Mouse (Mus musculus): Measurements from ENCODE around the gene Cd5.

The Cd5 gene

DNA sequence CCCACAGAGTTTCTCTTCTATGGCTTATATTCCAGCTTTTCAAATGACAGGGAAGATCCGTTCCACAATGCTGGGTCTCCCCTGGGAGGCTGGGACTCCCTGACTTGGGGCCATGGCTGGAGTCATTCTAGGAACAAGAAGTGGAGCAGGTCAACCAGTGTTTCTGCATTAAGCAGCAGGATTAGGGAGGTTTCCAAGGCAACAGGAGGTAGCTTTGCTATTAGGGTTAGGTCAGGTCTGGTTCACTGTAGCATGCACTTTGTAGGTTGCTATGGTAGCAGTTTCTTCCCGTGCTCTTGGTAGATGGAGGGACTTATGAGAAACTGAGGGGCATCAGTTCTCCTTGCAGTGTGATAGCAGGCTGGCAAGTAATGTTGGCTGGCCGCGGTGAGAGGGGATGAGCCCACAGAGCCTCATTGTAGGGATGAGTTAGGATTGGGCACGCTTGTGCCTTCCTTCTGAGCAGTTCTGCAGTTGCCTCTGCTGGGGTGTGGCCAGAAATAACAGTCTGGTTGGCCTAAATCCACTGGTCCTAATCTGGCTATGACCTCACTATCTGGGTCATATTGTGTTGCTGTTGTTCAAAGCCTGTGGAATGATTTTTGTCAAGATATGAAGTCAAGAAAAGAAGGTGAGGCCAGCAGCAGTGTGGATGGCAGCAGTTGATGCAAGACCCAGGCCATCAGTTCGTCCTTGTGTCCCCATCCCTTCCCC lies 37.6 kb downstream of the Cd5 start:
- DNase-seq = peak; percentile 75

DNA sequence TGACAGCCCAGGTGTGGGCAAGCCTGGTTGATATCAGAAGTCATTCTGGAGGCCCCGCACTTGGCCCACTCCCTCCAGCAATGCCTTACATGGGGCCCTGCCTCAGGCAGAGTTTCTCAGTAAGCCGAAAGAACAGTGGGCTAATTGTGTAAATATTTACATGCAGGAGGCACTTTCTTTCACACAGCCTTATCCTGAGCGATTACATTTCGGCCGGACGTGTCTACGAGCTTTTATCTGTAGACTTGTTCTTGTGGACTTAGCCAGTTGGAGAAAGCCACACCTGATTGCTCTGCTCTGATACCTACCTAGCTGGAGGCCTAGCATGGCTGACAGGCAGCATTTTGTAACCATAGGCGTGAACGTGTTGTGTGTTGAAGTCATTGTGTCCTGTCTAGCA lies 39.0 kb downstream of the Cd5 start:
- no peak for DNase-seq

DNA sequence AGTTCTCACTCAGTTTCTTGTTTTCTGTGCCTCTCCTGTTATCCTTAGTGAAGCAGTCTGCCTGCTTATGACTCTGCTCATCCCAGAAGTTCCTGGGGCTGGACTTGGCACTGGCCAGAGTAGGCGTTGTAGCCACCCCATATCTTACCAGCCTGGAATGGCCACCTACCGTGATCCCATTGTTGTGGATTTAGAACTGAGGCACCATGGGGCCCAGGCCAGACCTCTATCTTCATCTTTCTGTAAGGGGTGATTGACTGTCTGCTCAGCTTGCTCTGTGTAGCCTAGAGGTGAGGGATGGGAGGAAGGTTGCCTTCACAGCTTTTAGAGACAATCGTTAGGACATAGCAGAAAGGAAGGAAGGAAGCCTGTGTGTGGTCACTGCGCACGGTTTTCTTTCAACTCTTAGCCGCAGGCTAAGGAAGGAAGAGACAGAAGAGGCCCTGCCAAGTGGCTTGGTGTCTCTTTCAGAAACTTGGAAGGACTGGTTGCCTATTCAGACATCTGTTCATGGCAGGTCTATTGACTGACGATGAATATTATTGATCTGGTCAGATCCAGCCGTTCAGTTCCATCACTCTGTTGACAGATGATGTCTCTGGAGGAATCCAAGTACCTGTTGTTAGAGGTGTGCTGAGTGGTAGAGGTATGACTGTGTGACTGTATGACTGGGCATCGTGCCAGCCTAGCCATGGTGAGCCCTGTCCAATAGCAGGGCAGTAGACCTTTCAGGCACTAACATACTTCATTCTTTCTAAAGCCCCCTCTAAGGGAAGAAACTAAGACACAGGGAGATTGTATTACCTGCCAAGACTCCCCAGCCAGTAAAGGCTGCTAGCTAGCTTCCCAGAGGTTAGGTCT lies 40.4 kb downstream of the Cd5 start:
- no peak for DNase-seq

DNA sequence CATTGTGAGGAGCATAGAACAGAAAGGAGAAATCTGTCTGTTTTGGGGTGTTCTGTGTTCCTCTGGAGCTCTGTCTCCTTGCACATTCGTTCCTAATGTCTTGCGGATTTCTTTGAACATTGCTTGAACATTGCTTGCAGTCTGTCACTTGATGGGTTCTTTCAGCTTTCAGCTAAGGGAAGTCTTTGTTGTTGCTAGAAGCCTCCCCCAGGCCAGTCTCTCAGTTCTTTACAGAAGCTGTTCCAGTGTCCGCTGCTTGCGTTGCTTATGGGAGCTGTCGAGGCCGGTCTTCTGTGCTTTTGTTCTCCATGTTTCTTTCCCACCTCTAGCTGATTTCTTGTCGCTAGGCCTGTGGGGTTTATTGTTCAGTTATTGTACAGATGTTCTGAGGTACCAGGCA lies 43.0 kb downstream of the Cd5 start:
- DNase-seq = no peak

DNA sequence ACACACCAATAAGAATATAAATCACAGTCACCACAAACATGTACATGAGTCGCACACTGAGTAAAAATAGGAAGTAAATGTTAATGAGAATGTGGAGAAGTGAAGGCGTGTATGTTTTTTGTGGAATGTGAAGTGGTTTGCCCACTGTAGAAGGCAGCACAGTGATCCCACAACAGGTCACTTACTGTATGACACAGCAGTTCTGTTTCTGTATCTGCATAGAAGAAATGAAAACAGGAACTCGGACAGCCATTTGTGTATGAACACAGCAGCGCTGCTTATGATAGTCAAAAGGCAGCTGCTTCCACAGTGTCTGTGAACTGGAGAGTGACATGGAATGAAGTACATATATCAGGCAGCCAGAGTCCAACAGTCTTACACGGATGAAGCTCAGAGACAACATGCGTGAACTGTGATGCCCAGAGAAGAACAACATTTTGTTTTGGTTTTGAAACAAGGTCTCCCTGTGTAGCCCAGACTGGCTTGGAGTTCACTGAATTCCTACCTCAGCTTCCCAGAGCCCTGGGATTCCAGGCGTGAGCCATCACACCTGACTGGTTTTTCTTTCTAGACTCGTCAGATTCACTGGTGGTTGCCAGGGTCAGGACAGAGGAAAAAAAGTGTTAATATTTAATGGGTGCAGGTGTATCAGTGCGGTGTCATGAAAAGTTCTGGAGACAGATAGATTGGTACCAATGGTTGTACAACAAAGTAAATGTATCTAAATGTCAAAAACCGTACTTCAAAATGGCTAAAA lies 44.7 kb downstream of the Cd5 start:
- no peak for DNase-seq

DNA sequence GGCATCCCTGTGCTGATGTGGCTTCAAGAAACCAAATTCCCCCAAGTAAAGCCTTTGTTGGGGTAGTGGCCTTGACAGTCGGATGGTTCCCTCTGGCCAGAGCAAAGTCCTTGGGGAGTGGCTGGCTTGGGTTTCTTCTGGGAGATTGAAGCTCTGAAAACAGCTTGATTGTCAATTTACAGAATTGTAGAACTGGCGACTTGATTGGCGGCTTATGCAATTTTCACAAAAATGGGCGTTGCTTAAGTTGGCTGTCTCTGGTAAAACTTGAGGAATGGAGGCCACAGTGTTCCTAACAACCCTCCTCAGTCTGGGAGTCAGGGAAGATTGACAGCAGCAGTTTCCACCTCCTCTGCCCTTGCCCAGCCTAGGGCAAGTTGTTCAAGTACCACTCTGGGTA lies 46.4 kb downstream of the Cd5 start:
- DNase-seq = peak; percentile 12

DNA sequence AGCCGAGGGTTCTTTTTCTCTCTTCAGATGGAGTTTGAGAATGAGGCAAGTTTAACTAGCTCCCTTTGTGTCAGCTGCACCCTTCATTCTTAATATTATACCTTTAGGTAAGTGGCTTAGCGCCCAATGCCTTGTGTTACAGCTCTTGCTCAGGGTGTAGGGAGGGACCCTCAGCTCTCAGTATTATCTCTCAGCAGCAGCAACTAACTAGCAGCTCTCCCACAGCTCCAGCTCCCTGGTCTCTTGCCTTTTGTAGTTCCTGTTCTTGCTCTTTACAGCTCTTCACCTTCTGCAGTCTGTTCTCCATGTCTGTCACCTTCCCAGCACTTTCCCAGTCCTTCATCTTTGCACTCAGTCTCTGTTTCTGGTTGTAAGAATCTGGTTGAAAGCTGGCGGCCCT lies 47.1 kb downstream of the Cd5 start:
- peak; percentile 10 for DNase-seq

DNA sequence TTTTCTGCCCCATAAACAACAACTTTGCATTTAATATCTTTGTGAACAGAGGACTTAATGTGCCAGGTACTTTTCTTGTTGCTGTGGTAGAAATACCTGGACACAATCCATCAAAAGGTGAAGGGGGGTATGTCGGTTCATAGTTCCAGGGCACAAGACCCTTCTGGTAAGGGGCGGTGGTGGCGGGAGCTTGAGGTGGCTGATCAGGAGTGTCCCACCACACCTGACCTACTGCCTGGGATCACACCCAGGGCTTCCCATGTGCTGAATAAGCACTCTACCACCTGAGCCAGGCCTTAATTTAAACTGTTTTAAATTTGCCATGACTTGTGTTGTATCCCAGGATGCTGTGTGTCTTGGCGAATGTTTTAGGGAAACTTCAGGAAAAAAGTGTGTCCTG lies 47.7 kb downstream of the Cd5 start:
- peak; percentile 33 for DNase-seq

DNA sequence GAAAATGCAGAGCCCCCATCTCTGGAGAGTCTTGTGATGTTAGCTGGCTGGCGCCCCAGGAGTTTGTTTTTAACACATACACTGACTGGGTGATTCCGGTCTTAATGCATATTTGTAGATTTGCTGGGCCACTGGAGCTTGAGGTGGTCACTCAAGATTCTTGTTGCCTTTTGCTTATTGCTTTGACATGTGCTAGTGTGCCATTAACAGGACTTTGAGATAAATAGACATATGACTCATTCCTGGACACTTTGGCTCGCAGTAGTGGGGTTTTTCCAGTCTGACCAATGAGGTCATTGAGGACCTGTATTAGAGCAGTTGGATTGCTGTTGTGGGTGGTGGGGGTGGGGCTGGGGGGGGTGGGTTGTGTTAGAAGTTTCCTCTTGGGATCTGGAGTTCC lies 48.5 kb downstream of the Cd5 start:
- DNase-seq = peak; percentile 33

DNA sequence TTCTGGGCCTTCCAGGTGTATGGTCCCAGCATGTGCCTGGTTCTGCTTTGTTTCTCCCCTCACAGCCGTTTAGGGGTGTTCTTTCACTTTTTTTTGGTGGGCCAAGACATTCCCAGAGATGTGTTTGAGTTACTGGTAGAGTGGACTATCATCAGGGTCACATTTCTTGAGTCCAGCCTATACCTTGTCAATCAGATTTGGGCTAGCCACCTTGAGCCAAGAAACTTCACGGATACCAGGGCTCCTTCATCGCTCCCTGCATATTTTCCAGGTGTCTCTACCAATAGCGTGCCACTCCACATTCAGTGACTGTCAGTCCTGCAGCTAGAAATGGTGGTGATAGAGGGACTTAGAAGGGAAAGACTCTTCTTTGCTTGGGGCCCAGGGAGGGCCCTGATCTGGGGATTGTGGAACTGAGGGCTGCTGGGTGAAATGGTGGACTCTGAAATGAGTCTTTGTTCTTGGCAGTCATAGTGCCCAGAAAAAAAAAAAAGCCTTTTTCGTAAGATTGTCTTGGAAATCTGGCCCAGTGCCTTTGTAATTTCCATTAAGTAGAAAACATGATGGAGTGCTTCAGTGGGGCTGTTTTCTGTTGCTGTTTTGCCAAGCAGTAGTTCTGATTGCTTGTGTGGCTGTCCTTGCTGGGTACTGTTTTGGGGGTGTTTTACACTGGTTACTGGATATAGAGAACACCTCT lies 49.2 kb downstream of the Cd5 start:
- peak; percentile 30 for DNase-seq

DNA sequence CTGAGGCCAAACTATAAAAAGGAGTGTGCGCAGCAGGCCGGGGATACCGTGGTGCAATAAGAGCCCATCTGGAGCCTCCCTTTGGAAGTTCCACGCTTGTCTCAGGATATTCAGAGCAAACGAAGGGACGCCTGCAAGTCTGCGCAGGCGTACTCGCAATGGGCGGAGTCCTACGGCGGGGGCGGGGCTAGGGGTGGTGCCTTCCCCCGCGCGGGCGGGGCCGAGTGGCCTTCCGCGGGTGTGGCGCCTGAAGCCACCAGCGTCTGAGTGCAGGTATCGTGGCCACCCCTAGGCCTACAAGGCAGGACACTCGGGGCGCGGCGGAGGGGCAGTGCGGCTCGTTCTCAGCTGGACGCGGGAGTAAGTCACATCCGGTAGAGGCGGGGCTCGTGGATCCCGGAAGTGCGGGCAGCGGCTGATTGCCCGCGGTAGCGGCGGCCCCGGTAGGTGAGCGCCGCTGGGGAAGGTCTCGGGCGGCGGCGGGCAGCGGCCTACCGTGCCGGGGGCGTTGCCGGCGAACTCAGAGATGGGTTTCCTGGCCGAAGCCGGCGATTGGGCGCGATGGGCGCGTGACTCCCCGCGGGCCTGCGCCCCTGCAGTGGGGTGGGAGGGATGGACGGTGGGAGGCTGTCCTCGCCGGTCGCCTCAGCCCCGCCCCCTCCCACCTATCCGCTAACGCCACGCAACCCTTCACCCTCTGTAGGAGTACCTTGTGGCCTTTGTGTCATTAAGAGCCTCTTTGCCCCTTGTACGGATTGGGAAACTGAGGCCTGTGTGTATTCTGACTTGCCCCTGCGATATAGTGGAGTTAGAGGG lies 50.1 kb downstream of the Cd5 start, which contains the start of gene Vps37c:
Gene Vps37c, plus strand, starts transcription at position 199 of the 816 bp plus-strand sequence.
- DNase-seq = peak; percentile 93

DNA sequence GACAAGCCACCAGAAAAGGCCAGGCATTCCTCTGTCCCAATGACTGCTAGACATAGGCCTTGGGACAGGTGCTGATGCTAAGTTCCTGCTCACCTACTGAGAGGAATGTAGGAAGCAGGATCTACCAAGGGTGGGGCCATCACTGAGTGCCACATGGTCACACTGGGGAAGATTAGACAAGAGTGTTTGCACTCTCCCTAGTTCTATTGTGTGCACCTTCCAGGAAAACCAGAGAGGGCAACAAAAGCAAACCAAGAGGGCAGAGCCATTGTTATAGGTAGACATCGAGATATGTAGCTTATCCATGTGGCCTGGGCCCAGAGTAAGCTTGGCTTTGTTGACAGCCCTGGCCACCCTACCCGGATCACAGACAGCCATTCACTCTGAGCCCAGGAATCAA lies 53.1 kb downstream of the Cd5 start:
- DNase-seq = peak; percentile 10

DNA sequence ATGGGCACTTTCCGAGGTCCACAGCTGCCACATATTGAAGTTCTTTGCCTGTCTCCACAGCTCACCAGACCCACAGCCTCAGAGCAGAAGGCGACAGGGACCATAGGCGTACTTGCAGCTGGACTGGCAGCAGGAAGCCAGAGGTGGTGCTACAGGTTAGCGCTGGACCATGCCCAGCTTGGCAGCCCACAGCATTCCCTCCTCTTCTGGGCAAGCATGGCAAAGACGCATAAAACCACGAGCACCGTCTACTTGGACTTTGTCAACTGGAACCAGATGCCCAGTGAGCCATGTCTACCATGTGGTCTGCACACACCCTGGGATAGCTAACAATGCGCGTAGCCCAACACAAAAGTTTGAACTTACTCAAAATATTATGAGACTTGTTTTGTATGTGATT lies 53.7 kb downstream of the Cd5 start:
- peak; percentile 48 for DNase-seq

DNA sequence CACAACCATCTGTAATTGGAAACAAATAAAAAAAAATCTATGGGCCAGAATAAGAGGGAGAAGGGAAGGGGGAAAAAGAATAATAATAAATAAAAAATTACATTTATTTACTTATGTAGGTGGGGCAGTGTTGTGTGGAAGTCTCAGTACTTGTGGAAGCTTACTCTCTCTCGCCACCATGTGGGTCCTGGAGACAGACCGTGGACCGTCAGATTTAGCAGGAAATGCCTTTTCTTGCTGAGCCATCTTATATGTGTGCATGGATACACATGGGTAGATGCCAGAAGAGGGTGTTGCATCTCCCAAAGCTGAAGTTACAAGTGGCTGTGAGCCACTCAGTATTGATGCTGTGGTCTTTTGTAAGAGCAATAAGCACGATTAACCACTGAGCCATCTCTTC lies 57.2 kb downstream of the Cd5 start:
- DNase-seq = no peak

DNA sequence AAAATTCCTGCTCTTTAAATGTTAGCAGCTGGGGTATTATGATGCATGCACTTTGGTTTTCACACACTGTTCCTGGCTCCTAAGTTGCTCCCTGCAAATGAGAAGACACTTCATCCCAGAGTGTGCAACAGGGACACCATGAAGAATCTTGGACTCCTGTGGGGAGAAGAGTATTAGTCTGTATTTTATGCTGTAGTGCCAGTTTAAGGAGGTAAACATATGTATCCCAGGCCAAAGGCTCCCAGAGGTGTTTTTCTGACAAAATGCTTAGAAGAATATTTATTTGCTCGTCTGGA lies 60.1 kb downstream of the Cd5 start:
- DNase-seq = no peak

DNA sequence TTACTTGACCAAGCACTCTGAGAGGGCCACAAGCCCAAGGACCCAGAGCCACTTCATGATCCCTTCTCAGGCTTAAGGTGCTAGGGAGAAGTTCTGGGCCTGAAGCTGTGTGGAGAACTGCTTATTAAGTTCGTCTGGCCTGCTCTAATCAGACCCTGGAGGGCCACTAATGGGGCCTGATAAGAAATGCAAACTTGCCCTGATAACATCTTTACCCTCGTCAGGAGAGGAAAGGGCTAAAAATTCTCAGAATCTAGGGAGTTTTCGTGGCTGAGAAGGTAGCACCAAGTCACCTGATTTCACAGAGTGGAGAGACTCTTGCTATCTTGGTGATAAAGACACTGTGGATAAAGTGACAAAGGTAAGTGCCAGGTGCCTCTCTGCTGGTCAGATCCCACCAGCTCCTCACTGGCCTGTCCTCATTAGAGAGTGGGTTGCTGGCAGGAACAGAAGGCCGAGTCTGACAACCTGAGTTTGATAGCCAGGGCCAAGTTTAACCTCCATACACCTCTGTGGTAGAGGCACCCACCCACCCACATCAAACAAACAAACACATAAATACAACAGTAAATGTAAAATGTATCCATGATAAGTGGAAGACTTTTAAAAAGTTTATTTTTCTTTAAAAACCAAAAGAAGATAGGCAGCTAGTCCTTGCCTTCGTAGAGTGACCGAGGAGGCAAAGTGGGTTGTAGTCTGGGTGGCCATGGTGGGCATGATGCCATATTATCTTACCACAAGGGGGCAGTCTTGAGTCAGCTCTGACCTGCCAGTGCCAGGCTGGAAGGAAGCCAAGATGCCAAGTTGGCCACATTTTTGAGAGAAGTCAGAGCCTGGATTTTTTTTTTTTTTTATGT lies 60.7 kb downstream of the Cd5 start, which contains the start of gene Pga5:
Gene Pga5, minus strand, starts transcription at position 157 of the 857 bp plus-strand sequence.
- peak; percentile 84 for DNase-seq

DNA sequence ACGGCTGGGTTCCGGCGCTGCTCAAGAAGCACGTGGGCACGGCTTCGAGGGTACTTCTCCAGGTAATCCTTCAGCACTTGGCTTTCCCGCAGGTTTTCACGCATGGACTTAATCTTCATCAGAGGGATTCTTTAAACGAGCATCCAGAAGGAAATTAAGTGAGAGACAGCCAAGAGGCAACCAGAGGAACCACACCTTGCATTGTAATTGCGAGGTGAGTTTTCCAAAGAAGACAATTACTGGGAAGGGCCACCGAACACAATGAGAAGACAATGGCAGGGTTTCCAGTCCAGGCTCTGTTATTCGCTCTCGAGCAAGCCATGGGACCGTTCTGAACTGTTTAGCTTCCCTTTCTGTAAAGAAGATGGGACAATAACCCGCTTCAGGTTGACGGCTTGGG lies 62.1 kb downstream of the Cd5 start:
- DNase-seq = peak; percentile 14

DNA sequence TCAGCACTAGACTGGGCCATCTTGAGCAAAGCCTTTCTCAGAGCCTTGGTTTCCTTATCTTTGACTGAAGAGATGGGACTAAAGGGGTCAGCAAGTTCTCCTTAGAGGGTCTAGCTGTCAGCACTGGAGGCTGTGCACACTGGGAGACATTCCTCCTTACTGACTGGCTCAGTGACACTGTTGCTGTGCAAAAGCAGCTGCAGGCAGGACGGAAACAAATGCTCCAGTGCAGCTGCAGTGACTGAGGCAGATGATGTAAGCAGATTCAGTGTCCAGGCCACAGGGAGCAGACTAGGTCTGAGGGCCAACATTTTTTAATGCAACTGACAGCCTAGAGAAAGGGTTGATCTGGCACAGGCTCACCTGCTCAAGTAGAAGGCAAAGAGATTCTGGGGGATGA lies 65.5 kb downstream of the Cd5 start:
- DNase-seq = no peak

DNA sequence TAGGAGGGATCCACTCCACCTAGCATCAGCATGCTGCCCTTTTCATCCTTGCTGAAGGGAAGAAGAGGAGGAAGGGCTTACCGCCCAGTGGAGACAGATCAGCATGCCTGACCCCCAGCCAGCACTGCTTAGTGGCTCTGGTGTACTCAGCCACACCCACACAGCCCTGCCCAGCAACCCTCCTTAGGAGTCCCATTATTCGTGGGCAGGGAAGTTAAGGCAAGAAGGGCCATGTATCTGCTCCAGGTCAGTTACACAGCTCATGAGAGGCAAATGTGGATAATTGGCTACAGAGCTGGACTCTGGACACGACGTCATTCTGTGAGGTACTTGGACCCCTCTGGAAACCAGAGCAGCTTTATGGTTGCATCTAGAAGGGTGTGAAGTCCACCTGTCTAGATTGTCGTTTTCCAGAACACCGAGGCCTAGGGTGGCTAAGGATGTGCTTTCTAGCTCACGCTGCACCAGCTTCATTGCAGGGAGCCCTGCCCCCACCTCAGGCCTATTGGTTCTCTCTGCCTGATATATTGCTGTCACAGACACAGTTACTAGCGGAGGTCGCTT lies 66.9 kb downstream of the Cd5 start:
- no peak for DNase-seq

DNA sequence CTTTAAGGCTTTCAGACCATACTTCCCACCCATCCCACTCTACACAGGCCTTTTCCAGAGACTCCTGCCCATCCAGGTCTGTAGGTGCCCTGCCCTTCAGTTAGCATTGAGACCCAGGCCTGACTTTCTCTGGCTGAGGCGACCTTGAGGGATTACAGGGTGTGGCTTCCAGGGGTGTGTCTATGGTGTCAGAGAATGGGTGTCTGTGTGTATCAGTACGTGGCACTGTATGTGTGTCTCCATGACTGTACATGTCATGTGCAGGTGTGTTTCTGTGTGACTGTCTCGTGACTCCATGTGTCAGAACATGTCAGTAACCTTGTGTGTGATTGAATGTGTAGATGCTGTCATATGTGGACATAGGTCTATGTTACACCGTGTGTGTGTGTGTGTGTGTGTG lies 67.5 kb downstream of the Cd5 start:
- DNase-seq = no peak

Data from cerebellum, adult 11-12 months (tissue).